Mouse (Mus musculus) gastrocnemius, postnatal 25 days (tissue): ENCODE results near the gene Add3. TPM values are rescaled to one million over a fixed set of nuclear protein-coding genes. Genes with fewer than 3 reads are reported as not detected.

Experiments used
- DNase-seq: peaks from one replicate; pipeline ENCODE4 v3.0.0; 2022
- total RNA-seq, 2 experiments: library from RNA; stranded (reverse); gene quantifications; 1 replicate in 1 of 2; 2 replicates in 1 of 2; pipeline ENCODE4 v1.2.3; 2021

The Add3 gene
- total RNA-seq, 2 experiments from 2014 or later = 21.4 to 24.3 TPM

GRCm38 (mm10) chr19:53165305-53166240 lies 25.3 kb downstream of the Add3 start:
- DNase-seq = no peak

- no peak for DNase-seq
Measured at GRCm38 (mm10) chr19:53166367-53166766, 26.1 kb downstream of the Add3 start.

GRCm38 (mm10) chr19:53168576-53168975 lies 28.3 kb downstream of the Add3 start:
- no peak for DNase-seq

- DNase-seq = no peak
Measured at GRCm38 (mm10) chr19:53170651-53171050, 30.4 kb downstream of the Add3 start.

- no peak for DNase-seq
Measured at GRCm38 (mm10) chr19:53174034-53174433, 33.8 kb downstream of the Add3 start.

GRCm38 (mm10) chr19:53175550-53175949 lies 35.3 kb downstream of the Add3 start:
- no peak for DNase-seq

GRCm38 (mm10) chr19:53176518-53176917 lies 36.3 kb downstream of the Add3 start:
- DNase-seq = no peak

GRCm38 (mm10) chr19:53178611-53179528 lies 38.6 kb downstream of the Add3 start:
- DNase-seq = no peak

- DNase-seq = no peak
Measured at GRCm38 (mm10) chr19:53180168-53180803, 40.0 kb downstream of the Add3 start.

- DNase-seq = peak; percentile 56
Measured at GRCm38 (mm10) chr19:53181003-53181861, 41.0 kb downstream of the Add3 start.

- no peak for DNase-seq
Measured at GRCm38 (mm10) chr19:53183620-53184019, 43.4 kb downstream of the Add3 start.

GRCm38 (mm10) chr19:53184216-53184615 lies 44.0 kb downstream of the Add3 start:
- DNase-seq = no peak

GRCm38 (mm10) chr19:53184911-53185310 lies 44.7 kb downstream of the Add3 start:
- no peak for DNase-seq

- peak; percentile 28 for DNase-seq
Measured at GRCm38 (mm10) chr19:53185486-53186134, 45.4 kb downstream of the Add3 start.

- DNase-seq = no peak
Measured at GRCm38 (mm10) chr19:53186456-53186855, 46.2 kb downstream of the Add3 start.

- DNase-seq = no peak
Measured at GRCm38 (mm10) chr19:53187533-53187932, 47.3 kb downstream of the Add3 start.

- DNase-seq = no peak
Measured at GRCm38 (mm10) chr19:53188186-53188585, 47.9 kb downstream of the Add3 start.

- DNase-seq = no peak
Measured at GRCm38 (mm10) chr19:53188724-53189220, 48.5 kb downstream of the Add3 start.

GRCm38 (mm10) chr19:53189736-53190135 lies 49.5 kb downstream of the Add3 start:
- DNase-seq = no peak

- DNase-seq = no peak
Measured at GRCm38 (mm10) chr19:53190232-53190631, 50.0 kb downstream of the Add3 start.
